In genomic region chr6:122682646-122683045, GRCm38 (mm10) we compare ENCODE assay signal across 19 mouse cellular contexts. TPM values are rescaled to one million over a fixed set of nuclear protein-coding genes. Genes with fewer than 3 reads are reported as not detected.
DNase-seq lines count a peak whose midpoint lies in the region; ATAC-seq lines count a peak whose summit lies in the region.
"Had no signal": no experiment of that assay in that cellular context is flagged by ENCODE, and none has a peak within 500 bp of the region (broad histone marks: within the 10 kb centered on the region; RNA-seq: fewer than 3 reads in every experiment).

No protein-coding gene starts in this region.

- H3K9ac ChIP-seq in forebrain, embryonic 15.5 days (replicated peaks), result no peak overlapping the region
- H3K9ac ChIP-seq: embryonic facial prominence, embryonic 13.5 days; hindbrain, embryonic 13.5 days; liver, postnatal 0 days had no signal

- H3K4me1 ChIP-seq in forebrain, embryonic 15.5 days, result no peaks in the 10 kb centered on the region
- H3K4me1 ChIP-seq: embryonic facial prominence, embryonic 13.5 days; hindbrain, embryonic 13.5 days; midbrain, embryonic 10.5 days had no signal

- no peaks in the 10 kb centered on the region for H3K36me3 ChIP-seq in forebrain, embryonic 15.5 days
- H3K36me3 ChIP-seq: embryonic facial prominence, embryonic 13.5 days; hindbrain, embryonic 13.5 days; midbrain, embryonic 10.5 days had no signal

- no peaks in the 10 kb centered on the region for H3K9me3 ChIP-seq in forebrain, embryonic 15.5 days
- H3K9me3 ChIP-seq: embryonic facial prominence, embryonic 13.5 days; hindbrain, embryonic 13.5 days; midbrain, embryonic 10.5 days had no signal

- no peak overlapping the region for H3K4me2 ChIP-seq in forebrain, embryonic 15.5 days (replicated peaks)
- H3K4me2 ChIP-seq: embryonic facial prominence, embryonic 13.5 days; hindbrain, embryonic 13.5 days had no signal

- DNase-seq in frontal cortex, postnatal 14 days (ENCODE audit: low spot score in 2 of 2), result peak; percentile 17 to 42
- peak; percentile 63 to 74 for DNase-seq in layer of hippocampus, adult 8-10 months (ENCODE audit: low spot score in 2 of 2)
- DNase-seq in left cerebral cortex, adult 8-10 months (ENCODE audit: low spot score in 2 of 2), result peak; percentile 39 to 80
- peak; percentile 70 for DNase-seq in right cerebral cortex, postnatal 25 days
- no peak for DNase-seq in thymus, postnatal 10 days (ENCODE audit: low spot score in 2 of 2)
- no peak for DNase-seq in thymus, adult 18-20 months
- DNase-seq: heart, adult 2 months; kidney, postnatal 14 days; liver, postnatal 0 days; lung, postnatal 36 days; thymus, postnatal 14 days had no signal

- H3K27ac ChIP-seq in forebrain, embryonic 15.5 days (replicated peaks), result no peak overlapping the region
- H3K27ac ChIP-seq: embryonic facial prominence, embryonic 13.5 days; heart, adult 2 months; hindbrain, embryonic 13.5 days; midbrain, embryonic 10.5 days had no signal

- H3K4me3 ChIP-seq in forebrain, embryonic 15.5 days, result no peak overlapping the region
- H3K4me3 ChIP-seq: embryonic facial prominence, embryonic 13.5 days; heart, adult 2 months; hindbrain, embryonic 13.5 days; midbrain, embryonic 10.5 days had no signal

- H3K27me3 ChIP-seq in forebrain, embryonic 15.5 days, result no peaks in the 10 kb centered on the region
- H3K27me3 ChIP-seq: CH12.LX; embryonic facial prominence, embryonic 13.5 days; hindbrain, embryonic 13.5 days had no signal

- WGBS in forebrain, embryonic 15.5 days, result 79% methylated on average over 3 of the region's 3 CpGs

- ATAC-seq in forebrain, embryonic 15.5 days (replicated peaks), result no peak
- ATAC-seq: intestine, postnatal 0 days; liver, postnatal 0 days had no signal

RNA-seq across cellular contexts. Expression of gene Nanog, which starts 24.6 kb away (rescaled TPM):
- total RNA-seq in layer of hippocampus, adult 8-10 months (2022), result under 1 TPM in 1 of 4 experiments, not detected in 3; 0.18 TPM
- not detected for total RNA-seq in left cerebral cortex, adult 8-10 months (2022)
- polyA plus RNA-seq in forebrain, embryonic 15.5 days (2015; fragmentation: Nextera tagmentation; extraction: Ambion mirVana), result 0.09 and 0.29 TPM in 2 replicates
- total RNA-seq: adrenal gland, postnatal 4 days; CH12.LX; common myeloid progenitor, adult 5-6 weeks; heart, adult 2 months had no signal
- polyA plus RNA-seq: heart, adult 2 months; liver, postnatal 0 days had no signal

RNA-seq across cellular contexts. Expression of gene Dppa3, which starts 56.4 kb away (rescaled TPM):
- total RNA-seq in layer of hippocampus, adult 8-10 months (2022), result not detected
- not detected for total RNA-seq in left cerebral cortex, adult 8-10 months (2022)
- not detected in 2 replicates for polyA plus RNA-seq in forebrain, embryonic 15.5 days (2015; fragmentation: Nextera tagmentation; extraction: Ambion mirVana)
- total RNA-seq: adrenal gland, postnatal 4 days; CH12.LX; common myeloid progenitor, adult 5-6 weeks; heart, adult 2 months had no signal
- polyA plus RNA-seq: embryonic facial prominence, embryonic 13.5 days; heart, adult 2 months; hindbrain, embryonic 13.5 days; intestine, postnatal 0 days; midbrain, embryonic 10.5 days had no signal

Comparison
In these comparisons a context has a peak if more than half of its experiments do, and no peak if none do; other contexts are left out.
1. DNase-seq: peak in frontal cortex, postnatal 14 days (2 of 2), layer of hippocampus, adult 8-10 months (2 of 2), left cerebral cortex, adult 8-10 months (2 of 2) and right cerebral cortex, postnatal 25 days (single experiment); none in thymus, postnatal 10 days (0 of 2) and thymus, adult 18-20 months (0 of 2).